In the genomic region with DNA sequence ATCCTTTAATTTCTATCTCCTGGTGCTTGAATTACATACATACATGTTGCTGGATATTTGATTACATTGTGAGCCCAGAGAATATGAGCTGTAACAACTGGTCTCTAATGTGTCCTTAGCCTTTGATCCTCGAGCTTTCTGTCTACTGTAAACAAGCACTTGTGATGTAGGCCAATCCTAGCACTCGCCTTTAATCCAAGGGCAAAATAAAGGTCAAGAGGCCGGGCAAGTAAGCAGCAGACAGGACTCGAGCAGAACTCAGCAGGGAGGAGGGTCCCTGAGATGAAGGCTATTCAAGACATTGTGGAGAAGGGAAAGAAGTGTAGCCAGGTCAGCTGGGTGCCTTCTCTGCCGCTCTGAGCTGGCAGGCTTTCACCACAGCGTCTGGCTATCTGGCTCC, we compare ENCODE assay signal across 14 mouse cellular contexts. TPM values are rescaled to one million over a fixed set of nuclear protein-coding genes. Genes with fewer than 3 reads are reported as not detected.
DNase-seq lines count a peak whose midpoint lies in the region; ATAC-seq and TF ChIP-seq lines count a peak whose summit lies in the region.
"Had no signal": no experiment of that assay in that cellular context is flagged by ENCODE, and none has a peak within 500 bp of the region (broad histone marks: within the 10 kb centered on the region; RNA-seq: fewer than 3 reads in every experiment).

No protein-coding gene starts in this region.

- peak; percentile 5 to 9 for DNase-seq in cerebellum, postnatal 10 days
- peak; percentile 30 for DNase-seq in lung, postnatal 0 days (ENCODE audit: low spot score)
- no peak for DNase-seq in lung, adult 2 months
- DNase-seq in kidney, adult 18-20 months = peak; percentile 34
- peak; percentile 55 for DNase-seq in yolk sac, embryonic 10.5 days (ENCODE audit: low spot score)
- no peak for DNase-seq in frontal cortex, adult 2 months (ENCODE audit: extremely low spot score in 1 of 2, low spot score in 1 of 2)
- DNase-seq: cerebellum, adult 8-10 months; thymus, postnatal 25 days had no signal

- 22% methylated on average over 6 of the region's 6 CpGs for WGBS in lung, postnatal 0 days
- WGBS in lung, adult 2 months = 45% methylated on average over 6 of the region's 6 CpGs
- WGBS in forebrain, embryonic 13.5 days = 15% methylated on average over 6 of the region's 6 CpGs

- no peaks in the 10 kb centered on the region for H3K9me3 ChIP-seq in lung, postnatal 0 days (ENCODE audit: low read length)
- H3K9me3 ChIP-seq in forebrain, embryonic 13.5 days (replicated peaks) = no peaks in the 10 kb centered on the region
- H3K9me3 ChIP-seq: limb, embryonic 10.5 days had no signal

- no peak for TF ChIP-seq CTCF in lung, postnatal 0 days (IDR thresholded peaks at IDR 0.05)
- TF ChIP-seq CTCF in lung, adult 2 months (IDR thresholded peaks at IDR 0.05; ENCODE audit: insufficient read depth, low read length) = no peak

- no peaks in the 10 kb centered on the region for H3K27me3 ChIP-seq in lung, postnatal 0 days (replicated peaks; ENCODE audit: insufficient read depth, low read length)
- no peaks in the 10 kb centered on the region for H3K27me3 ChIP-seq in forebrain, embryonic 13.5 days

- ATAC-seq in cerebellum, adult (ENCODE audit: insufficient number of reproducible peaks, low FRiP score, low TSS enrichment) = no peak
- no peak for ATAC-seq in lung, postnatal 0 days
- ATAC-seq in forebrain, embryonic 13.5 days = no peak
- ATAC-seq: inflammation-experienced regulatory T-cells, adult 6 months had no signal

- no peaks in the 10 kb centered on the region for H3K36me3 ChIP-seq in lung, postnatal 0 days (ENCODE audit: insufficient read depth, low read length)
- H3K36me3 ChIP-seq in forebrain, embryonic 13.5 days (ENCODE audit: poor library complexity, severe bottlenecking) = no peaks in the 10 kb centered on the region
- H3K36me3 ChIP-seq: limb, embryonic 10.5 days had no signal

- H3K4me1 ChIP-seq in lung, postnatal 0 days (ENCODE audit: insufficient read depth, low read depth, low read length) = no peaks in the 10 kb centered on the region; the same call in 1 of the 2 replicates
- no peaks in the 10 kb centered on the region; the same call in 1 of the 2 replicates for H3K4me1 ChIP-seq in lung, adult 2 months (ENCODE audit: control insufficient read depth, insufficient read depth, low read length)
- peaks cover 13% of the 10 kb centered on the region for H3K4me1 ChIP-seq in forebrain, embryonic 13.5 days

- no peak overlapping the region for H3K4me2 ChIP-seq in lung, postnatal 0 days (replicated peaks; ENCODE audit: low read depth, low read length)
- no peak overlapping the region for H3K4me2 ChIP-seq in forebrain, embryonic 13.5 days

- H3K27ac ChIP-seq in lung, postnatal 0 days (ENCODE audit: low read length) = peak overlapping the region; percentile 44
- H3K27ac ChIP-seq in forebrain, embryonic 13.5 days = no peak overlapping the region
- H3K27ac ChIP-seq: limb, embryonic 10.5 days; macrophage had no signal

- no peak for TF ChIP-seq EP300 in lung, postnatal 0 days (IDR thresholded peaks at IDR 0.05)

- H3K9ac ChIP-seq in lung, postnatal 0 days (replicated peaks; ENCODE audit: low read depth) = no peak overlapping the region
- H3K9ac ChIP-seq in forebrain, embryonic 13.5 days = no peak overlapping the region

- H3K4me3 ChIP-seq in lung, postnatal 0 days (ENCODE audit: low read depth, low read length) = no peak overlapping the region
- no peak overlapping the region for H3K4me3 ChIP-seq in lung, adult 2 months (replicated peaks; ENCODE audit: extremely low read depth, low read depth, low read length)
- no peak overlapping the region for H3K4me3 ChIP-seq in forebrain, embryonic 13.5 days
- H3K4me3 ChIP-seq: erythroblast, embryonic 14.5 days; limb, embryonic 10.5 days had no signal

- TF ChIP-seq POLR2A in lung, adult 2 months (IDR thresholded peaks at IDR 0.05; ENCODE audit: borderline replicate concordance, extremely low read depth, low read depth, low read length) = no peak

RNA-seq across cellular contexts. Expression of a gene that starts 4.8 kb away (rescaled TPM):
- 9.1 and 10.2 TPM in 2 replicates for polyA plus RNA-seq in lung, postnatal 0 days (2015; fragmentation: Nextera tagmentation; extraction: Ambion mirVana)
- polyA plus RNA-seq in lung, adult 2 months (2012; rRNA removed) = 9.4 and 22.8 TPM in 2 replicates
- 5.6 and 7.5 TPM in 2 replicates for polyA plus RNA-seq in forebrain, embryonic 13.5 days (2015; fragmentation: Nextera tagmentation; extraction: Ambion mirVana)
- 20.5 and 21.7 TPM in 2 replicates for polyA plus RNA-seq in frontal cortex, adult 2 months (2012; rRNA removed)
- polyA plus RNA-seq: erythroblast, embryonic 14.5 days had no signal

Comparison
In these comparisons a context has a peak if more than half of its experiments do, and no peak if none do; other contexts are left out.
1. DNase-seq: peak in cerebellum, postnatal 10 days (2 of 2), lung, postnatal 0 days (single experiment), kidney, adult 18-20 months (single experiment) and yolk sac, embryonic 10.5 days (single experiment); none in lung, adult 2 months (single experiment) and frontal cortex, adult 2 months (0 of 2).